Mouse (Mus musculus) kidney, postnatal 4 days (tissue): ENCODE measurements around the gene Vmn1r32.

Experiments used
- DNase-seq, 2 experiments: peaks; one replicate each; pipeline ENCODE4 v3.0.0; 2021; ENCODE audit warnings: mixed read lengths in 2 of 2

The Vmn1r32 gene

DNA sequence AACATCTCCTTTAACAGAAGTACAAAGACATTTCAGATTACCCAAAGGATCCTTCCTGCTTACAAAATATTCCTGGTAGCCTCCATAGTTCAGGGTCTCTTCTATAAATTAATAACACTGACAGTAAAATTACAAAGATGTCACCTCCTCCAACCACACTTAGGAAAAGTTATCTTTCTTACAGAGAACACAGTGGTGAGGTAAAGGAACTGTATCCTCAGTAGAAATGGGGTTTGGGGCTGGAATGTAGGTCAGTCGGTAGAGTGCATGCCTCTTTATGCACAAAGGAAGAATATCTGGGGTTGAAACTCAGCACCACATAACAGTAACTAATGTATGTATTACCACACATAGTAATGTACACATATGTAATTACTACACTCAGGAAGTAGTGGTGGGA, at the start of gene Vmn1r32:
Gene Vmn1r32, minus strand, starts transcription at position 101 of the 400 bp plus-strand sequence.
- DNase-seq: no peak

- DNase-seq: no peak
Measured at GRCm38 (mm10) chr6:66595804-66596203, 35.9 kb upstream of the Vmn1r32 start.

- no peak for DNase-seq
Measured at GRCm38 (mm10) chr6:66535966-66536365, 23.9 kb downstream of the Vmn1r32 start.

GRCm38 (mm10) chr6:66535028-66535862, 24.7 kb downstream of the Vmn1r32 start, which contains the start of gene Mad2l1:
Gene Mad2l1, plus strand, starts transcription at chr6:66535390.
- peak; percentile 98 to 99 for DNase-seq

GRCm38 (mm10) chr6:66534366-66534941, 25.4 kb downstream of the Vmn1r32 start:
- no peak for DNase-seq

DNA sequence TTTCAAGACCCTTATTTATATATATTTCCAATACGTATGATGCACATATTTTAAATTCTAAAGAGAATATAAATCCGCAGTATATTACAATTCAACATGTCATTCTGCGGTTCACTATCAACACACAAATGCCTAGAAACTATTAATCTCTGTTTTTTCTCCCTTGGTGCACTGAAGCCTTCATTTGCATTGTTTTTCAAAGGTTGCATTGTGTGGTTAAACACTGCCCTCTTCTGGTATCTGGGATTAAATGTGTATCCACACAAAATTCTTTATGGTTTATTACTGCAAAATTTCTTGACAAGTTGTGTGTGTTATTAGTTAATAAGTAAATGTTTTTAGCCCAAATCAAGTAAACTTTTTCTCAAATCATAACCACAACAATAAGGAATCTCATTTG, 26.7 kb downstream of the Vmn1r32 start:
- no peak for DNase-seq

DNA sequence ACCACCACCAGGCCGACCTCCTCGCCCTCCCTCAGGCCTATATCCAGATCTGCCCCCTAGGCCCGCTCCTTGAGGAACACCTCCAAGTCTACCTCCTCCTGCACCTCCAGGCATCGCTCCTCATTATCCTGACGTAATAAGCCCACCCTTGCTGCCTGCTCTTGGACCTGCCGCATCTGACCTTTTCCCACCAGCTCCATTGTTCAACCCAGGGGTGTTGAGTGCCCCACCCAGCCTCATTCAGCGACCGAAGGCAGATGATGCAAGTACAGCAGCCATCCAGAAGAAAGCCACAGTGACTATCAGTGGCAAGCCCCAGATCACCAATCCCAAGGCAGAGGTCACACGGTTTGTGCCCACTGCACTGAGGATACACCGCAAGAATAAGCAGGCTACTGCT, 31.5 kb downstream of the Vmn1r32 start:
- no peak for DNase-seq

DNA sequence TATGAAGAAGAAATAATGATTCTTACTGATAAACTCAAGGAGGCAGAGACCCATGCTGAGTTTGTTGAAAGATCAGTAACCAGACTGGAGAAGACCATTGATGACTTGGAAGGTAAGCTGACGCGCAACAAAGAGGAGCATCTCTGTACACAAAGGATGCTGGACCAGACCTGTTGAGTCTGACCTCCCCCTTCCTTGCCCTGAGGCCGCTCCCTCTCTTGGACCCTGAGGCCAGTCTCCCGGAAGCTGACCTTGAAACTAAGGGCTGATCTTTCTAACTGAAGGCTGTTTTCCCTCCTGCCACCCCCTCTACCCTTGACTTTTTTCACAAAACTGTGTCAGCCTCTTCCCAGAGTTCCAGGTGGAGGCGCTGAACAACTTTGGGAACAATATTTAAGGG, 43.5 kb downstream of the Vmn1r32 start:
- DNase-seq: no peak
